Mouse (Mus musculus) brain, embryonic 14.5 days (tissue): ENCODE data around the gene Sgms1.

Experiments used
- CTCF ChIP-seq: fragments of 200-500 bp; IDR thresholded peaks from 2 replicates; pipeline ENCODE4 v1.5.1; 2012; ENCODE audit warnings: inconsistent platforms, mild to moderate bottlenecking, moderate library complexity, borderline replicate concordance; ENCODE audit not compliant: insufficient read depth, insufficient read length; ENCODE audit errors: extremely low read depth
- POLR2A ChIP-seq: fragments of 200-500 bp; IDR thresholded peaks from 2 replicates; pipeline ENCODE4 v1.6.1; 2012; ENCODE audit warnings: mild to moderate bottlenecking, inconsistent platforms, borderline replicate concordance; ENCODE audit not compliant: poor library complexity, insufficient read depth, insufficient read length, severe bottlenecking; ENCODE audit errors: extremely low read depth

- TF ChIP-seq POLR2A (no peak), CTCF (no peak)
Measured at GRCm38 (mm10) chr19:32237173-32237583, 152.3 kb downstream of the Sgms1 start.
